ENCODE assay signal across 9 mouse cellular contexts in genomic region chr3:130180181-130180940, GRCm38 (mm10). TPM values are rescaled to one million over a fixed set of nuclear protein-coding genes. Genes with fewer than 3 reads are reported as not detected.
DNase-seq lines count a peak whose midpoint lies in the region; ATAC-seq lines count a peak whose summit lies in the region.
"Had no signal": no experiment of that assay in that cellular context is flagged by ENCODE, and none has a peak within 500 bp of the region (broad histone marks: within the 10 kb centered on the region; RNA-seq: fewer than 3 reads in every experiment).

No protein-coding gene starts in this region.

- peak; percentile 72 for ATAC-seq in CD4-positive, CD25-positive, alpha-beta regulatory T cell, adult 4 months
- peak; percentile 95 for ATAC-seq in neural tube, embryonic 15.5 days (ENCODE audit: low FRiP score)

- no peaks in the 10 kb centered on the region for H3K36me3 ChIP-seq in hindbrain, embryonic 10.5 days
- no peaks in the 10 kb centered on the region for H3K36me3 ChIP-seq in neural tube, embryonic 15.5 days
- H3K36me3 ChIP-seq: G1E had no signal

- H3K9ac ChIP-seq in neural tube, embryonic 15.5 days (replicated peaks): peak overlapping the region; percentile 42

- under 1% methylated on average over 40 of the region's 40 CpGs for WGBS in hindbrain, embryonic 10.5 days
- WGBS in neural tube, embryonic 15.5 days: under 1% methylated on average over 40 of the region's 40 CpGs

- DNase-seq in cerebellum, adult 9-10 months: peak; percentile 3
- DNase-seq in frontal cortex, postnatal 10 days (ENCODE audit: low spot score in 2 of 2): peak; percentile 78 to 84
- DNase-seq in hindbrain, embryonic 10.5 days (ENCODE audit: low spot score): peak; percentile 87
- peak; percentile 77 to 78 for DNase-seq in layer of hippocampus, adult 8-10 months (ENCODE audit: low spot score in 2 of 2)
- DNase-seq in lung, adult 18-20 months: peak; percentile 57 to 62
- peak; percentile 28 to 50 for DNase-seq in thymus, adult 18-20 months

- no peaks in the 10 kb centered on the region for H3K9me3 ChIP-seq in hindbrain, embryonic 10.5 days
- H3K9me3 ChIP-seq in neural tube, embryonic 15.5 days (replicated peaks): no peaks in the 10 kb centered on the region

- H3K27me3 ChIP-seq in hindbrain, embryonic 10.5 days (ENCODE audit: insufficient read depth, poor library complexity, severe bottlenecking): peaks cover 27% of the 10 kb centered on the region
- 0 out of 2 replicates have a peak, but pooled peaks cover 7% of the 10 kb centered on the region for H3K27me3 ChIP-seq in neural tube, embryonic 15.5 days (replicated peaks)

- peak overlapping the region; percentile 90 for H3K4me2 ChIP-seq in neural tube, embryonic 15.5 days

- peaks cover 27% of the 10 kb centered on the region for H3K4me1 ChIP-seq in hindbrain, embryonic 10.5 days (replicated peaks)
- peaks cover 17% of the 10 kb centered on the region for H3K4me1 ChIP-seq in neural tube, embryonic 15.5 days

- H3K4me3 ChIP-seq in hindbrain, embryonic 10.5 days: peak overlapping the region; percentile 70
- peak overlapping the region; percentile 49 for H3K4me3 ChIP-seq in neural tube, embryonic 15.5 days (replicated peaks)

- peak overlapping the region; percentile 82 for H3K27ac ChIP-seq in hindbrain, embryonic 10.5 days
- H3K27ac ChIP-seq in neural tube, embryonic 15.5 days (replicated peaks): peak overlapping the region; percentile 74

RNA-seq across cellular contexts. Expression of gene Col25a1, which starts 49.1 kb away (rescaled TPM):
- under 1 TPM in 1 of 2 experiments, not detected in 1; 0.08 TPM for polyA plus RNA-seq in CD4-positive, CD25-positive, alpha-beta regulatory T cell, adult 4 months (2017; shearing (Covaris generic))
- 3.6 and 5.2 TPM in 2 replicates for polyA plus RNA-seq in hindbrain, embryonic 10.5 days (2016; fragmentation: Nextera tagmentation; extraction: Ambion mirVana)
- total RNA-seq in layer of hippocampus, adult 8-10 months (2022): 10 to 100 TPM; 56.3 to 71.8 (median 65.0) TPM
- polyA plus RNA-seq in neural tube, embryonic 15.5 days (2015; fragmentation: Nextera tagmentation; extraction: Ambion mirVana): 5.2 and 6.9 TPM in 2 replicates
- polyA plus RNA-seq: G1E had no signal

Comparison
In these comparisons a context has a peak if more than half of its experiments do, and no peak if none do; other contexts are left out.
1. Peak in every context shown above with its lines: DNase-seq, ATAC-seq, H3K4me3 ChIP-seq and H3K27ac ChIP-seq.
2. DNase-seq: peak in every context shown above with its lines; median percentile 87 in hindbrain, embryonic 10.5 days; 81 in frontal cortex, postnatal 10 days; 78 in layer of hippocampus, adult 8-10 months; 60 in lung, adult 18-20 months; 39 in thymus, adult 18-20 months; 3 in cerebellum, adult 9-10 months.